In genomic region chr15:89173906-89174214, GRCm38 (mm10) we compare ENCODE assay signal across 9 mouse cellular contexts. TPM values are rescaled to one million over a fixed set of nuclear protein-coding genes. Genes with fewer than 3 reads are reported as not detected.
DNase-seq lines count a peak whose midpoint lies in the region; ATAC-seq and TF ChIP-seq lines count a peak whose summit lies in the region.
"Had no signal": no experiment of that assay in that cellular context is flagged by ENCODE, and none has a peak within 500 bp of the region (broad histone marks: within the 10 kb centered on the region; RNA-seq: fewer than 3 reads in every experiment).

No protein-coding gene starts in this region.

- WGBS in intestine, embryonic 14.5 days: 3% methylated on average over 15 of the region's 15 CpGs
- 4% methylated on average over 15 of the region's 15 CpGs for WGBS in liver, embryonic 14.5 days (ENCODE audit: insufficient replicate concordance)
- WGBS in neural tube, embryonic 11.5 days: under 1% methylated on average over 15 of the region's 15 CpGs

- peak overlapping the region; percentile 85; the same call in 1 of the 2 replicates for H3K27ac ChIP-seq in layer of hippocampus, adult 2 months
- H3K27ac ChIP-seq in intestine, embryonic 14.5 days (ENCODE audit: low read depth): no peak overlapping the region
- H3K27ac ChIP-seq in liver, embryonic 14.5 days: no peak overlapping the region
- no peak overlapping the region for H3K27ac ChIP-seq in neural tube, embryonic 11.5 days (ENCODE audit: low read depth, low read length)

- TF ChIP-seq CTCF in layer of hippocampus, adult 2 months (conservative IDR thresholded peaks at IDR 0.05): no peak
- TF ChIP-seq CTCF in liver, embryonic 14.5 days (IDR thresholded peaks at IDR 0.05; ENCODE audit: low read depth): no peak

- no peak for DNase-seq in layer of hippocampus, adult 2 months (ENCODE audit: low spot score in 2 of 2)
- DNase-seq in layer of hippocampus, adult 9-10 months (ENCODE audit: low spot score): no peak
- peak; percentile 87 for DNase-seq in cerebellum, adult 9-11 months
- DNase-seq in gastrocnemius, postnatal 4 days (ENCODE audit: low spot score in 2 of 2): peak; percentile 43 to 50
- peak; percentile 75 for DNase-seq in intestine, embryonic 14.5 days (ENCODE audit: low spot score)
- DNase-seq in liver, embryonic 14.5 days (ENCODE audit: low read depth in 3 of 3, low spot score in 3 of 3): no peak
- peak; percentile 64 for DNase-seq in neural tube, embryonic 11.5 days (ENCODE audit: low spot score)

- 0 out of 2 replicates have a peak, but pooled peaks cover under 1% of the 10 kb centered on the region for H3K36me3 ChIP-seq in intestine, embryonic 14.5 days (ENCODE audit: control insufficient read depth, insufficient read depth, low read length)
- H3K36me3 ChIP-seq in liver, embryonic 14.5 days (replicated peaks; ENCODE audit: control insufficient read depth, insufficient read depth, low read depth): no peaks in the 10 kb centered on the region
- H3K36me3 ChIP-seq in neural tube, embryonic 11.5 days (ENCODE audit: control insufficient read depth, insufficient read depth, low read length): no peaks in the 10 kb centered on the region

- peak overlapping the region; percentile 60 for H3K9ac ChIP-seq in intestine, embryonic 14.5 days (ENCODE audit: low read length)
- no peak overlapping the region for H3K9ac ChIP-seq in liver, embryonic 14.5 days (replicated peaks)
- H3K9ac ChIP-seq in neural tube, embryonic 11.5 days (ENCODE audit: low read length): peak overlapping the region; percentile 69

- peak overlapping the region; percentile 68 for H3K4me3 ChIP-seq in layer of hippocampus, adult 2 months
- H3K4me3 ChIP-seq in intestine, embryonic 14.5 days (ENCODE audit: low read depth, low read length): peak overlapping the region; percentile 51
- peak overlapping the region; percentile 38 to 55 for H3K4me3 ChIP-seq in liver, embryonic 14.5 days (ENCODE audit: insufficient read depth in 1 of 2, low read depth in 2 of 2, low read length in 2 of 2)
- H3K4me3 ChIP-seq in neural tube, embryonic 11.5 days (ENCODE audit: low read depth, low read length): peak overlapping the region; percentile 52

- ATAC-seq in intestine, embryonic 14.5 days (replicated peaks; ENCODE audit: low FRiP score, low TSS enrichment, low read depth): peak; percentile 54
- ATAC-seq in liver, embryonic 14.5 days (ENCODE audit: insufficient read depth): peak; percentile 40
- no peak for ATAC-seq in neural tube, embryonic 11.5 days (ENCODE audit: insufficient read depth, low FRiP score, low TSS enrichment)
- no peak for ATAC-seq in erythroid progenitor cell, adult 5-6 weeks (replicated peaks; ENCODE audit: low FRiP score, poor library complexity, severe bottlenecking)

- TF ChIP-seq EP300 in liver, embryonic 14.5 days (IDR thresholded peaks at IDR 0.05; ENCODE audit: low read depth): no peak

- H3K4me1 ChIP-seq in intestine, embryonic 14.5 days (replicated peaks; ENCODE audit: control insufficient read depth, insufficient read depth, low read length): peaks cover 73% of the 10 kb centered on the region
- H3K4me1 ChIP-seq in liver, embryonic 14.5 days (replicated peaks; ENCODE audit: control insufficient read depth in 2 of 2, insufficient read depth in 2 of 2, low read length in 1 of 2): peaks cover 7 to 40% of the 10 kb centered on the region in 2 experiments
- H3K4me1 ChIP-seq in neural tube, embryonic 11.5 days (ENCODE audit: control insufficient read depth, insufficient read depth, low read length): peaks cover 70% of the 10 kb centered on the region

- peak overlapping the region; percentile 100 for H3K4me2 ChIP-seq in intestine, embryonic 14.5 days (ENCODE audit: low read length)
- H3K4me2 ChIP-seq in liver, embryonic 14.5 days (ENCODE audit: low read depth): peak overlapping the region; percentile 68
- peak overlapping the region; percentile 100 for H3K4me2 ChIP-seq in neural tube, embryonic 11.5 days (ENCODE audit: low read depth)

- H3K9me3 ChIP-seq in intestine, embryonic 14.5 days (ENCODE audit: control insufficient read depth, low read length): no peaks in the 10 kb centered on the region
- H3K9me3 ChIP-seq in liver, embryonic 14.5 days (ENCODE audit: control insufficient read depth, low read length): no peaks in the 10 kb centered on the region
- no peaks in the 10 kb centered on the region for H3K9me3 ChIP-seq in neural tube, embryonic 11.5 days (ENCODE audit: control insufficient read depth, low read length)

- no peaks in the 10 kb centered on the region for H3K27me3 ChIP-seq in intestine, embryonic 14.5 days (replicated peaks; ENCODE audit: control insufficient read depth, insufficient read depth, low read length)
- peaks cover 22% of the 10 kb centered on the region for H3K27me3 ChIP-seq in liver, embryonic 14.5 days (ENCODE audit: control insufficient read depth, insufficient read depth, low read length)
- H3K27me3 ChIP-seq in neural tube, embryonic 11.5 days (ENCODE audit: control insufficient read depth, insufficient read depth, low read length): no peaks in the 10 kb centered on the region

RNA-seq across cellular contexts. Expression of gene Plxnb2, which starts 6.7 kb away (rescaled TPM):
- 10 to 100 TPM; 49.7 to 59.1 TPM for total RNA-seq in layer of hippocampus, adult 2 months (2021)
- total RNA-seq in gastrocnemius, postnatal 4 days (2021): 10 to 100 TPM; 81.0 to 84.7 TPM
- 149 and 150 TPM in 2 replicates for polyA plus RNA-seq in intestine, embryonic 14.5 days (2014; fragmentation: Nextera tagmentation; extraction: Ambion mirVana)
- 21.6 and 23.7 TPM in 2 replicates for polyA plus RNA-seq in liver, embryonic 14.5 days (2012; rRNA removed)
- polyA plus RNA-seq in liver, embryonic 14.5 days (2014; fragmentation: Nextera tagmentation; extraction: Ambion mirVana): 16.4 and 18.3 TPM in 2 replicates
- 112 and 117 TPM in 2 replicates for polyA plus RNA-seq in neural tube, embryonic 11.5 days (2014; fragmentation: Nextera tagmentation; extraction: Ambion mirVana)
- total RNA-seq in erythroid progenitor cell, adult 5-6 weeks (2015; ENCODE audit: low replicate concordance): 7.2 and 9.2 TPM in 2 replicates
- 1.9 and 8.2 TPM in 2 replicates for total RNA-seq in erythroid progenitor cell, adult 5-6 weeks (2017; ENCODE audit: low replicate concordance)

RNA-seq across cellular contexts. Expression of gene Dennd6b, which starts 22.4 kb away (rescaled TPM):
- total RNA-seq in layer of hippocampus, adult 2 months (2021): 10 to 100 TPM; 39.6 to 41.5 TPM
- total RNA-seq in gastrocnemius, postnatal 4 days (2021): 1 to 10 TPM; 7.9 to 9.0 TPM
- polyA plus RNA-seq in intestine, embryonic 14.5 days (2014; fragmentation: Nextera tagmentation; extraction: Ambion mirVana): 13.9 and 16.2 TPM in 2 replicates
- polyA plus RNA-seq in liver, embryonic 14.5 days (2012; rRNA removed): 4.5 TPM in 2 replicates
- polyA plus RNA-seq in liver, embryonic 14.5 days (2014; fragmentation: Nextera tagmentation; extraction: Ambion mirVana): 1.6 and 2.4 TPM in 2 replicates
- 30.5 and 33.6 TPM in 2 replicates for polyA plus RNA-seq in neural tube, embryonic 11.5 days (2014; fragmentation: Nextera tagmentation; extraction: Ambion mirVana)
- total RNA-seq in erythroid progenitor cell, adult 5-6 weeks (2015; ENCODE audit: low replicate concordance): 1.7 TPM in 1 of 2 replicates, not detected in the other
- 0.76 and 1.5 TPM in 2 replicates for total RNA-seq in erythroid progenitor cell, adult 5-6 weeks (2017; ENCODE audit: low replicate concordance)

RNA-seq across cellular contexts. Expression of gene Mapk11, which starts 24.4 kb away (rescaled TPM):
- 10 to 100 TPM; 21.6 to 25.8 TPM for total RNA-seq in layer of hippocampus, adult 2 months (2021)
- total RNA-seq in gastrocnemius, postnatal 4 days (2021): 1 to 10 TPM; 3.4 to 4.1 TPM
- polyA plus RNA-seq in intestine, embryonic 14.5 days (2014; fragmentation: Nextera tagmentation; extraction: Ambion mirVana): 7.4 and 7.8 TPM in 2 replicates
- polyA plus RNA-seq in liver, embryonic 14.5 days (2012; rRNA removed): 0.84 TPM in 2 replicates
- polyA plus RNA-seq in liver, embryonic 14.5 days (2014; fragmentation: Nextera tagmentation; extraction: Ambion mirVana): 0.49 and 0.83 TPM in 2 replicates
- polyA plus RNA-seq in neural tube, embryonic 11.5 days (2014; fragmentation: Nextera tagmentation; extraction: Ambion mirVana): 33.1 and 37.4 TPM in 2 replicates
- 0.72 and 2.1 TPM in 2 replicates for total RNA-seq in erythroid progenitor cell, adult 5-6 weeks (2015; ENCODE audit: low replicate concordance)
- 0.51 TPM in 1 of 2 replicates, not detected in the other for total RNA-seq in erythroid progenitor cell, adult 5-6 weeks (2017; ENCODE audit: low replicate concordance)

RNA-seq across cellular contexts. Expression of gene Mapk12, which starts 33.4 kb away (rescaled TPM):
- 1 to 10 TPM; 4.4 to 5.6 TPM for total RNA-seq in layer of hippocampus, adult 2 months (2021)
- 10 to 100 TPM; 54.4 to 57.3 TPM for total RNA-seq in gastrocnemius, postnatal 4 days (2021)
- polyA plus RNA-seq in intestine, embryonic 14.5 days (2014; fragmentation: Nextera tagmentation; extraction: Ambion mirVana): 4.5 and 5.1 TPM in 2 replicates
- polyA plus RNA-seq in liver, embryonic 14.5 days (2012; rRNA removed): 1.7 and 1.8 TPM in 2 replicates
- polyA plus RNA-seq in liver, embryonic 14.5 days (2014; fragmentation: Nextera tagmentation; extraction: Ambion mirVana): 1.1 TPM in 2 replicates
- polyA plus RNA-seq in neural tube, embryonic 11.5 days (2014; fragmentation: Nextera tagmentation; extraction: Ambion mirVana): 15.4 and 20.3 TPM in 2 replicates
- total RNA-seq in erythroid progenitor cell, adult 5-6 weeks (2015; ENCODE audit: low replicate concordance): not detected in 2 replicates
- total RNA-seq in erythroid progenitor cell, adult 5-6 weeks (2017; ENCODE audit: low replicate concordance): 0.51 TPM in 1 of 2 replicates, not detected in the other
- total RNA-seq: MEL had no signal

RNA-seq across cellular contexts. Expression of gene Ppp6r2, which starts 37.5 kb away (rescaled TPM):
- 100 to 1,000 TPM; 170 to 172 TPM for total RNA-seq in layer of hippocampus, adult 2 months (2021)
- total RNA-seq in gastrocnemius, postnatal 4 days (2021): 10 to 100 TPM; 64.2 to 70.0 TPM
- polyA plus RNA-seq in intestine, embryonic 14.5 days (2014; fragmentation: Nextera tagmentation; extraction: Ambion mirVana): 26.9 and 29.6 TPM in 2 replicates
- 11.6 and 15.3 TPM in 2 replicates for polyA plus RNA-seq in liver, embryonic 14.5 days (2012; rRNA removed)
- polyA plus RNA-seq in liver, embryonic 14.5 days (2014; fragmentation: Nextera tagmentation; extraction: Ambion mirVana): 17.7 and 19.5 TPM in 2 replicates
- polyA plus RNA-seq in neural tube, embryonic 11.5 days (2014; fragmentation: Nextera tagmentation; extraction: Ambion mirVana): 45.2 and 47.1 TPM in 2 replicates
- 59.1 and 61.6 TPM in 2 replicates for total RNA-seq in erythroid progenitor cell, adult 5-6 weeks (2015; ENCODE audit: low replicate concordance)
- 55.4 and 79.1 TPM in 2 replicates for total RNA-seq in erythroid progenitor cell, adult 5-6 weeks (2017; ENCODE audit: low replicate concordance)

Comparison
In these comparisons a context has a peak if more than half of its experiments do, and no peak if none do; other contexts are left out.
1. DNase-seq: peak in cerebellum, adult 9-11 months (single experiment), gastrocnemius, postnatal 4 days (2 of 2), intestine, embryonic 14.5 days (single experiment) and neural tube, embryonic 11.5 days (single experiment); none in layer of hippocampus, adult 2 months (0 of 2), layer of hippocampus, adult 9-10 months (single experiment) and liver, embryonic 14.5 days (0 of 3).
2. ATAC-seq: peak in intestine, embryonic 14.5 days (single experiment) and liver, embryonic 14.5 days (single experiment); none in neural tube, embryonic 11.5 days (single experiment) and erythroid progenitor cell, adult 5-6 weeks (single experiment).
3. RNA of gene Plxnb2, which starts 6.7 kb away (total RNA-seq): 81.0 to 84.7 TPM in gastrocnemius, postnatal 4 days and 49.7 to 59.1 TPM in layer of hippocampus, adult 2 months; 1.9 to 9.2 TPM in erythroid progenitor cell, adult 5-6 weeks; every median in the first group is over 4 times any median in the second.
4. RNA of gene Dennd6b, which starts 22.4 kb away (total RNA-seq): 39.6 to 41.5 TPM in layer of hippocampus, adult 2 months; 7.9 to 9.0 TPM in gastrocnemius, postnatal 4 days and 0.76 to 1.7 TPM in erythroid progenitor cell, adult 5-6 weeks; every median in the first group is over 4 times any median in the second.
5. RNA of gene Mapk11, which starts 24.4 kb away (total RNA-seq): 21.6 to 25.8 TPM in layer of hippocampus, adult 2 months; 3.4 to 4.1 TPM in gastrocnemius, postnatal 4 days and 0.51 to 2.1 TPM in erythroid progenitor cell, adult 5-6 weeks; every median in the first group is over 4 times any median in the second.
6. Peak in every context shown above with its lines, with median percentiles within 50 percentile points of each other: H3K4me3 ChIP-seq and H3K4me2 ChIP-seq.